Mouse (Mus musculus): ENCODE results near the gene Kif20b.
A peak's percentile ranks its signal among the peaks of the same experiment; 100 is the strongest.

The Kif20b gene

GRCm38 (mm10) chr19:34921652-34922602 lies at the start of gene Kif20b:
Gene Kif20b, plus strand, starts transcription at chr19:34922361.
- peak; percentile 88 for DNase-seq (ENCODE audit: low read depth)

DNA sequence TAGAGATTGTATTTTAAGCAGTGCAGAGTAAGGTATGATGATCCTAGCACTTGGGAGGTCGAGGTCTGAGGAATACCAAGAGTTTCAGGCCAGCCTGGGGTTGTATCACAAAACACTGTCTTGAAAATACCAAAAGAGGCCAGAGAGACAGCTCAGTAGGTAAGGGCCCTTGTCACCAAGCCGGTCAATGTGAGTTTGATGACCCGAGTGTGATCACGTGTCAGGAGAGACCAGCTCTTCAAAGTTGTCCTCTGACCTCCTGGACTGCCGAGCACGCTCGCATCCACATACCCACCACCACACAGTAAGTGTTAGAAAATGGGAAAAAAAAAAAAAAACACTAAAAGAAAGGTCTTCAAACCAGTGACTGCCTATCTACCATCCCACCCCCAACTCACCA lies 45.5 kb upstream of the Kif20b start:
- DNase-seq (ENCODE audit: low read depth) = no peak

- DNase-seq (ENCODE audit: low read depth) = peak; percentile 88
Observed at GRCm38 (mm10) chr19:34877898-34878602, 44.1 kb upstream of the Kif20b start.

GRCm38 (mm10) chr19:34878603-34879541 lies 43.3 kb upstream of the Kif20b start, which contains the start of gene Pank1:
Gene Pank1, minus strand, starts transcription at chr19:34879455.
- peak; percentile 51 for DNase-seq (ENCODE audit: low read depth)

DNA sequence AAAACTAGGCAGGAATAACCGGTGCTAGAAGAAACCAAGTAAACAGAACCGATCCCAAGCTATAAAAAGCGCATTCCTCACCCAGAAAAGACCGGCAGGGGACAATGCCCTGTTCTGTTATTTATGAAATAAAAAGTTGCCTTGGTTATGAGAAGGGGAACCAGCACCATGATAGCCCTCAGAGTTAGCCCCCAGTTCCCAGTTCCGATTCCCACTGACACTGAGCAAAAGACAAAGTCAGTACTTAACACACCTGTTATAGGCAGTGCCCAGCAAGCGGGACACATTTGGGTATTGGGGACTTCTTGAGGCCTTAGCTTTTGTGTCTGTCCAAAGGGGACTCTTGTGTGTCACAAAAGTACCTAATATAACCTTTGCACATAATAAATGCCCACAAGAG lies 42.5 kb upstream of the Kif20b start:
- DNase-seq (ENCODE audit: low read depth) = no peak

GRCm38 (mm10) chr19:34881160-34881559 lies 41.0 kb upstream of the Kif20b start:
- no peak for DNase-seq (ENCODE audit: low read depth)

DNA sequence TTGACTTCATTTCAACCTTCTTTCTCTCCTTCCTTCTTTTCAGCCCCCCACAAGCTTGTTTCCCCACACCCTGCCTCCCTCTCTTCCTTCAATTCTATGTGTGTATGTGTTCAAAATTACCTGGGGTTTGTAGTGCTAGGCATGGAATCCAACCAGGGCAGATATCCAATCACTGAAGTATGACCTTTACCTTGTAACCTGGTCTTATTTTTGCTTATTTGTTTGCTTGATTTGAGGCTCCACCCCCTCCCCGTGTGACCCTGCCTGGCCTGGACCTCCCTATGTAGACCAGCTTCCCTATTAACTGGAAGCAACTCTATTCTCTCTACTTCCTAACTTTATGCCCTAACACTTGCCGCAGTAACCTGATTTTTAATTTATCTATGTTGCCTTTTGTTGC lies 39.7 kb upstream of the Kif20b start:
- DNase-seq (ENCODE audit: low read depth) = no peak

- peak; percentile 43 for DNase-seq (ENCODE audit: low read depth)
Observed at GRCm38 (mm10) chr19:34883526-34884224, 38.5 kb upstream of the Kif20b start.

- DNase-seq (ENCODE audit: low read depth) = no peak
Observed at GRCm38 (mm10) chr19:34886324-34886723, 35.8 kb upstream of the Kif20b start.

DNA sequence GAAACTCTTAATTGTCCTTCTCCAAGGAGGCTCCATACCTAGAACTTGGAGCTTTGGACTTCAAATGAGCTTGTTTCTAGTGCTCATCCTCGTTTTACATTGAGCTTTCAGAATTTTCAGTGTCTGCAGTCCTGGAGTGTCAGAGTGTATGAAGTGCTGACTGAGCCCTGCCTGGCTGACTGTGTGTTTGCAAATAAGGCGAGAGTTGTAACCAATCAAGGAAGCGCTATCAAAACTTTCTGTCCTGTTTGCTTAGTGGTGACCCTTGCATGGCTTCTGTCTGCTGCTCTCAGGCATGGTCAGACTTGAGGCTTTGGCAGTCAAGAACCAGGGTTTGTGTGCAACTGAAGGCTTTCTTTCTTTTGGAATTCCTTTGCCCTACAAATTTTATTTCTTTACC lies 31.2 kb upstream of the Kif20b start:
- DNase-seq (ENCODE audit: low read depth) = no peak

GRCm38 (mm10) chr19:34891590-34891989 lies 30.6 kb upstream of the Kif20b start:
- DNase-seq (ENCODE audit: low read depth) = no peak

DNA sequence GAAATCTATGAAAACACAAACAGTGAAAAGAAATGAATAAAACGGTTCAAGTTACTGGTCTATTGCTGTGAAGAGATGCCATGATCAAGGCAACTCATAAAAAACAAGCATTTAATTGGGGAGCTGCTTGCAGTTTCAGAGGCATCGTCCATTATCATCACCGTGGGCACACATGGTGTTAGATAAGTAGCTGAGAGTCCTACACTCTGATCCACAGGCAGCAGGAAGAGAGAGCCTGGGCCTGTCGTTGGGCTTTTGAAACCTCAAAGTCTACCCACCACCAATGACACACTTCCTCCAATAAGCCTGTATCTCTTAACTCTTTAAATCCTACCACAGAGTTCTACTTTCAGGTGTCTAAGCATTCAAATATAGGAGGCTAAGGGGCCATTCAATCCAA lies 27.1 kb upstream of the Kif20b start:
- DNase-seq (ENCODE audit: low read depth) = no peak

DNA sequence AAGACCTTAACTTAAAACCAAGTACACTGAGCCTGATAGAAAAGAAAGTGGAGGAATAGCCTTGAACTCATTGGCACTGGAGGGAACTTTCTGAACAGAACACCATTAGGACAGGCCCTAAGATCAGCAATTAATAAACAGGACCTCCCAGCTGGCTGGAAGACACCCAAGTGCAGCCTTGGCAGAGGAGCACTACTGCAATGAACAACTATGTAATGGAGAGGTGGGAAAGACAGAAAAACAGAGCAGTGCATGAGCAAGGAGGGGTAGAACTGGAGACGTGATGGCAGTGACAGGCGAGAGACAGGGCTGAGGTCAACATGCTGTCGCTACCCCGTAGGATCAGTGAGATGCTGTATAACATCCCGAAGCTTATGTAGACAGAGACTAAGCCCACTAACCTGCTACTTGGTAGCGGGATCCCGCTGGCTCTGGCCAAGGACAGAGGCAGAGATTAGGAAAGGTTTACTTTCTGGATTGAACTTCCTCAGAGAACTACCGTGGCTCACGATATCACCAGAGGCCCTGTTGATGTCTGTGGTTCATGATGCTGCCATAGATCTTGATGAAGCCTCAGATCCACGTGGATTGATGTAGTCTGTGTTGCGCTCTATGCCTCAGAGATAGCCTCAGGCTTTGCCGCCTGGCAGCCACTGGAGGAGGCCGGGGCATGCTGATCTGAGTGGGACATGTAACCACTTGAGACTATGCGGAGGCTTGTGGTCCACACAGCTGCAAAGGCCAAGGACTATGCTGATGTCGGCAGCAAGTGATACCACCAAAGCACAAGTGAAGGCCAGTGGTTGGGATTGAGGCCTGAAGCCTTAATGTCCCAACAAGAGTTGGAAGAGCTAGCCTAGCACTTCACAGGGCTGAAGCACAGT lies 24.8 kb upstream of the Kif20b start:
- DNase-seq (ENCODE audit: low read depth) = no peak

DNA sequence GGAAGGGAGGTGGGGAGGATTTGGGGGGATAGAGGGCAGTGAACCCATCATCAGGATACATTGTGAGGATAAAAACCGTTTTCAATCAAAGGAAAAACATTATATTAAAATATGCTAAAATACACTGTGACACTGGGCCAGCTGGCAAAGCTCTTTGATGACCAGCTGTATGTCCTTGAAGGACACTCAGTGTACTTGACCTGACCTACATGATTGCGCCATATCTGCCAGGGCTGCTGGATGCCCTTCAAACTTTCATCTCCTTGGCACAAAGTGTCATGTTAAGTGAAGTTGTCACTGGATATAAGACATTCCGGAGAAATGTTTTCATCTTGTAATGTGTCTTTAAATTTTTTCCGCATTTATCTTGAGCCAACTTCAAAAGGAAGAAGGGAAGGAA lies 23.2 kb upstream of the Kif20b start:
- no peak for DNase-seq (ENCODE audit: low read depth)

GRCm38 (mm10) chr19:34901266-34901665 lies 20.9 kb upstream of the Kif20b start:
- DNase-seq (ENCODE audit: low read depth) = no peak

- DNase-seq (ENCODE audit: low read depth) = no peak
Observed at GRCm38 (mm10) chr19:34901735-34902134, 20.4 kb upstream of the Kif20b start.

DNA sequence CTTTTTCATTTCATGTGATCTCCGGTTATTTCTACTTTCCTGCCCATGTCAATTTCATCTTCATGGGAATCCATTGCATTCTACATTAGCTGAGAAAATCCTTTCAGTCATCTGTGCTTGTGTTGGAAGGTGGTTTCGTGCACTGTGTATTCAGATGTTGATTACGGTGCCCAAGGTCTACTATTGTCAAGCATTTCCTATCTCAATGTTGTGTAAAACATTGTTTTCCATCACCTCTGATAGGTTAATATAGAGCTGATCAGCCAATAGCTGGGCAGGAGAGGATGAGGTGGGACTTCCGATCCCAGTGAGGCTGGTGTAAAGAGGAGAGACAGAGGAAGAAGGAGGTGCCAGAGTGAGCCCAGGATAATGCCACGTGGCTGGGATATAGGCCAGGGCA lies 18.1 kb upstream of the Kif20b start:
- DNase-seq (ENCODE audit: low read depth) = no peak

- no peak for DNase-seq (ENCODE audit: low read depth)
Observed at GRCm38 (mm10) chr19:34905424-34905823, 16.7 kb upstream of the Kif20b start.

GRCm38 (mm10) chr19:34906772-34907171 lies 15.4 kb upstream of the Kif20b start:
- DNase-seq (ENCODE audit: low read depth) = no peak

DNA sequence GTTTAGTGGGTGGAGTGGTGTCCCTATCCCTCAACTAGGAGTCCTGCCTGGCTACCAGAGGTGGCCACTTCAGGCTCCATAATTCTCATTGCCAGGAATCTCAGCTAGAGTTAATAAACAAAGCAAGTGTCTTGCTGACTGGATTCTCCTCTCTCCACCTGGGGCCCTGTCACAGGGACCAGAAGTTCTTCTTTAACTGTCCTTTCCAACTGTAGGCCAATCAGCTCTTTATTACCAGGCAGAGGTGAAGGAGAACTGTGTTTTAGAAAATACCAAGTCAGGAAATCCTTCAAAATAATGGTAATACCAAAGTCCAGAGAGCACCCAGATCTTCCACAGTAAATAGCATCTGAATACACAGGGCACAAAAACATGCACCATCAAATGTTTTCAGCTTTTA lies 9.8 kb upstream of the Kif20b start:
- no peak for DNase-seq (ENCODE audit: low read depth)
